Mouse (Mus musculus) heart, embryonic 14.5 days (tissue): ENCODE measurements around the gene Tldc1. TPM values are rescaled to one million over a fixed set of nuclear protein-coding genes. Genes with fewer than 3 reads are reported as not detected.

Source experiments
- ATAC-seq: fragments of 200-750 bp; cut with Nextera tagmentation; 2 replicates; pipeline ENCODE4 v1.8.0; 2017; ENCODE audit warnings: low read depth, moderate TSS enrichment; ENCODE audit not compliant: insufficient number of reproducible peaks, insufficient read depth, low FRiP score
- H3K27ac ChIP-seq, 2 experiments: fragments of 200-500 bp in 1 of 2; fragments of 300-500 bp in 1 of 2; sonication (generic) in 1 of 2; replicated peaks in 1 of 2; 2 replicates each; pipeline ENCODE4 v1.5.1; 2012 to 2014; ENCODE audit warnings: low read depth in 2 of 2, low read length in 2 of 2, control low read depth in 1 of 2, mild to moderate bottlenecking in 1 of 2, mixed read lengths in 1 of 2; ENCODE audit not compliant: control insufficient read depth in 1 of 2, insufficient read depth in 1 of 2
- H3K27me3 ChIP-seq: fragments of 300-500 bp; sonication (generic); 2 replicates; pipeline ENCODE4 v1.6.1; 2014; ENCODE audit warnings: mild to moderate bottlenecking, low read length, control low read depth; ENCODE audit not compliant: control insufficient read depth, insufficient read depth
- H3K36me3 ChIP-seq: fragments of 300-500 bp; sonication (generic); 2 replicates; pipeline ENCODE4 v1.6.1; 2014; ENCODE audit warnings: mild to moderate bottlenecking, control low read depth, low read length, mixed read lengths; ENCODE audit not compliant: control insufficient read depth, insufficient read depth
- H3K4me1 ChIP-seq, 2 experiments: fragments of 200-500 bp in 1 of 2; fragments of 300-500 bp in 1 of 2; sonication (generic) in 1 of 2; 2 replicates each; pipeline ENCODE4 v1.6.1; 2012 to 2014; ENCODE audit warnings: low read length in 2 of 2, control low read depth in 1 of 2, mixed read lengths in 1 of 2; ENCODE audit not compliant: control insufficient read depth in 2 of 2, insufficient read depth in 2 of 2
- H3K4me2 ChIP-seq: fragments of 300-500 bp; sonication (generic); 2 replicates; pipeline ENCODE4 v1.6.1; 2014; ENCODE audit warnings: mild to moderate bottlenecking, low read length
- H3K4me3 ChIP-seq, 2 experiments: fragments of 200-500 bp in 1 of 2; fragments of 300-500 bp in 1 of 2; sonication (generic) in 1 of 2; 2 replicates each; pipeline ENCODE4 v1.5.1; 2012 to 2014; ENCODE audit warnings: low read length in 2 of 2, mild to moderate bottlenecking in 2 of 2, control low read depth in 1 of 2, low read depth in 1 of 2, moderate library complexity in 1 of 2; ENCODE audit not compliant: control insufficient read depth in 1 of 2, insufficient read depth in 1 of 2
- H3K9ac ChIP-seq: fragments of 300-500 bp; sonication (generic); 2 replicates; pipeline ENCODE4 v1.6.1; 2014; ENCODE audit warnings: mild to moderate bottlenecking, low read length
- H3K9me3 ChIP-seq: fragments of 300-500 bp; sonication (generic); 2 replicates; pipeline ENCODE4 v1.6.1; 2016; ENCODE audit warnings: low read length, control low read depth; ENCODE audit not compliant: control insufficient read depth
- WGBS: fragments of 180-500 bp; shearing (Covaris S2); extraction: QIAGEN DNeasy Blood & Tissue Kit; methylation state at CpG from one replicate; pipeline ENCODE4 v1.1.7; 2014; 5-methylcytosine and 5-hydroxymethylcytosine counted together
- polyA plus RNA-seq: library from polyadenylated mRNA; unstranded; fragments of >200 nt; fragmentation: Nextera tagmentation; extraction: Ambion mirVana; gene quantifications from 2 replicates; pipeline ENCODE4 v1.2.1, GENCODE M21; 2014

Gene Tldc1
- polyA plus RNA-seq, 1 experiment from 2014 or later = 11.4 TPM

DNA sequence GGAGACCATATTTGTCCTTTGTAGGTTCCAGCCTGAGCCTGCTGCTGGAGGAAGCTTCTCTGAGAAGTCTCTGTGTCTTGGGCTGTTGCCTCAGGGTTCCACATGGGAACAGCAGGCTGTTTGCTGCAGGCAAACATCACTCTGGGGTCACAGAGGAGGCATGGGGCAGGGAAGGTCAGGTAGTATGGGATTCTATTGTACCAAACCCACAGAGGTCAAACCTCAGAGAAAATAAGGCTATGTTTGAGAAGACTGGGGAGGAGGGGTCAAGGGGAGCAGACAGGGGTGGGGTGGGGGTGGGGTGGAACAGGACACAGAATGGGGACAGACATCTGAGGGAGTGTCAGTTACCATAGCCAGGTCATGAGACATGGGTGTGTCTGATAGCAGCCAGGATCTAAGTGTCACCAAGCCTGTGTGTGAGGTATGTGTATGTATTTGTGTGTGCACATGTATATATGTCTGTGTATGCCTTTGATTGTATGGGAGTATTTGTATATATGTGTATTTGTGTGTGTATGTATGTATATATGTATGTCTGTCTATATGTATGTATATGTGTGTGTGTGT is 61.4 kb downstream of the Tldc1 start:
- Histone ChIP-seq H3K4me3 (no peak overlapping the region), H3K4me1 (peaks cover 4 to 6% of the 10 kb centered on the region in 2 experiments; a peak in 2 of 4 replicates), H3K36me3 (no peaks in the 10 kb centered on the region), H3K4me2 (no peak overlapping the region), H3K27ac (no peak overlapping the region), H3K27me3 (peaks cover 4% of the 10 kb centered on the region; the same call in 1 of the 2 replicates), H3K9me3 (no peaks in the 10 kb centered on the region), H3K9ac (no peak overlapping the region)
- no peak for ATAC-seq

DNA sequence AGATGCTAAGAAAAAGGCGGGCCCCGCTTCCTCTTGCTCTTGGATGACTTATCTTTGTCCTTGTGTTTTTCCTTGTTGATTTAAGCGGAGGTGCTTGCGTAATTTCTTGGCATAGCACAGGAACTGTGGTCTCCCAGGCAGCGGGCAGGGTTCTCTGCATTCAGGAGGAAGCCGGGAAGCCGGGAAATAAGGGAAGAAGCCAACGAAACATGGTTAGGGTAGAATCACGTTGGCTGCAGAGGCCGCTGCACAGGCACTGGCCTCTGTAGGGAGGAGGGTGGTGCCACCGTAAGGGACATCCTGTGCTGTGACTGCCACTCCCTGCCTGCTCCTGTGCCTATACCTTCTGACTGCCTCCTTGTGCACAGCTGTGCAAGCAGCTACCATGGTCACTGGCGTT is 63.0 kb downstream of the Tldc1 start:
- peak overlapping the region in 1 of 2 experiments; percentile 24; a peak in 1 of 4 replicates for H3K27ac ChIP-seq
- ATAC-seq = no peak
- H3K27me3 ChIP-seq = peaks cover 4% of the 10 kb centered on the region; the same call in 1 of the 2 replicates
- no peaks in the 10 kb centered on the region for H3K9me3 ChIP-seq
- 53% methylated on average over 12 of the region's 12 CpGs for WGBS
- no peaks in the 10 kb centered on the region for H3K36me3 ChIP-seq
- no peak overlapping the region for H3K4me3 ChIP-seq
- H3K9ac ChIP-seq = no peak overlapping the region
- H3K4me2 ChIP-seq = peak overlapping the region; percentile 25; the same call in 1 of the 2 replicates
- peaks cover 4 to 6% of the 10 kb centered on the region in 2 experiments; a peak in 2 of 4 replicates for H3K4me1 ChIP-seq

DNA sequence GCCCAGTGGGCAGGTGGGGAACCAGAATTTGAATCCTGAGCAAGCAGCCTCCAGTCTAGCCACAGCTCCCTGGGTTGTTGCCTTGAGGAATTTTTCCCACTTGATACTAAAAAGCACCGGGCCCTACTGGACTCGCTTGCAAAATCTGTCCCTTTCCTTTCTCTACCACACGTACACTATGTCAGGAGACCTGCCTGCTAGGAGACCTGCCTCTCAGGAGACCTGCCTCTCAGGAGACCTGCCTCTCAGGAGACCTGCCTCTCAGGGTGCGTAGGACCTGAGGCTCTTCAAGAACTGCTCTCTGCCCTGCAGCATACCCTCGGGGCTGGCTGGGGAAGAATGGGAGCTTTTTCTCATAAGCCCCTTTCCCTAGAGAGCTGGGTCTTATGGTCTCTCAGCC is 64.8 kb downstream of the Tldc1 start:
- 76% methylated on average over 5 of the region's 5 CpGs for WGBS
- Histone ChIP-seq H3K4me1 (peaks cover 4% of the 10 kb centered on the region in 2 experiments; a peak in 2 of 4 replicates), H3K4me2 (no peak overlapping the region), H3K27ac (no peak overlapping the region), H3K4me3 (no peak overlapping the region), H3K27me3 (0 out of 2 replicates have a peak, but pooled peaks cover 4% of the 10 kb centered on the region), H3K9ac (no peak overlapping the region), H3K9me3 (no peaks in the 10 kb centered on the region), H3K36me3 (no peaks in the 10 kb centered on the region)
- ATAC-seq = no peak

DNA sequence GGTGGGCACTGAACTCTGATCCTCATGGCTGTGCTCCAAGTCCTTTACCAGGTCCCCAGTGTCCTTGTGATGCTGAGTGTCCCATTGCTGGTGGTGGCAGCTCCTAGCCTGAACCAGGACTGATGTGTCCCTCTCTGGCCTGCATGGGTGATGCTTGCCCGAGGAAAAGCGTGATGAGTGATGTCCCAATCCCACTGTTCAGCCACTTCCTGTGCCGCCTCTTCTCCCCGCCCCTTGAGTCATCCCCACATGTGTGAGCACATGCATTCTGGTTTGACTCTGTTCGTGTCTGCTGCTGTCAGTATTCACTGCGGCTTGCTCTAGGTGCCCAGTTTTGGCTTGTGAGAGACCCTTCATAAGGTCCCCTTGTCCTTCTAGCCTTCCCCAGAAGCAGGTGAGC is 66.0 kb downstream of the Tldc1 start:
- Histone ChIP-seq H3K4me2 (no peak overlapping the region), H3K4me3 (no peak overlapping the region), H3K9me3 (no peaks in the 10 kb centered on the region), H3K9ac (no peak overlapping the region), H3K4me1 (peaks cover 4% of the 10 kb centered on the region in 2 experiments; a peak in 2 of 4 replicates), H3K27me3 (0 out of 2 replicates have a peak, but pooled peaks cover 4% of the 10 kb centered on the region), H3K36me3 (no peaks in the 10 kb centered on the region), H3K27ac (no peak overlapping the region)
- WGBS = 60% methylated on average over 6 of the region's 6 CpGs
- ATAC-seq = no peak

Other genes with a start within 250 kb of the Tldc1 start
- 62.5 and 64.8 TPM in 2 replicates for gene Mbtps1, start 219.7 kb downstream of the Tldc1 start, polyA plus RNA-seq
- 34.7 and 40.8 TPM in 2 replicates for gene Hsdl1, start 203.2 kb downstream of the Tldc1 start, polyA plus RNA-seq
- gene Dnaaf1, start 203.2 kb downstream of the Tldc1 start, polyA plus RNA-seq = 0.28 TPM in 1 of 2 replicates, not detected in the other
- gene Taf1c, start 173.2 kb downstream of the Tldc1 start, polyA plus RNA-seq = 5.4 and 6.2 TPM in 2 replicates
- gene Adad2, start 165.7 kb downstream of the Tldc1 start, polyA plus RNA-seq = not detected in 2 replicates
- 0.11 TPM in 1 of 2 replicates, not detected in the other for gene Kcng4, start 142.7 kb downstream of the Tldc1 start, polyA plus RNA-seq
- 4.7 and 6.8 TPM in 2 replicates for gene Wfdc1, start 112.1 kb downstream of the Tldc1 start, polyA plus RNA-seq
- gene Atp2c2, start 78.4 kb downstream of the Tldc1 start, polyA plus RNA-seq = 0.20 and 0.43 TPM in 2 replicates
- gene Cotl1, start 62.1 kb upstream of the Tldc1 start, polyA plus RNA-seq = 55.1 and 75.9 TPM in 2 replicates
- 8.8 and 10.6 TPM in 2 replicates for gene Klhl36, start 83.8 kb upstream of the Tldc1 start, polyA plus RNA-seq
- 66.9 and 68.0 TPM in 2 replicates for gene Usp10, start 131.9 kb upstream of the Tldc1 start, polyA plus RNA-seq
- gene Gm20388, start 132.4 kb upstream of the Tldc1 start, polyA plus RNA-seq = not detected in 2 replicates
- gene Crispld2, start 214.0 kb upstream of the Tldc1 start, polyA plus RNA-seq = 1.2 and 1.8 TPM in 2 replicates